Mouse (Mus musculus) liver, adult 2 months (tissue): Measurements from ENCODE around the gene Abcc6. TPM values are rescaled to one million over a fixed set of nuclear protein-coding genes. Genes with fewer than 3 reads are reported as not detected.

ENCODE experiments used
- DNase-seq: peaks from one replicate; pipeline ENCODE4 v3.0.0-alpha.2; 2011; ENCODE audit warnings: low read depth, low spot score; ENCODE audit errors: extremely low read depth
- H3K27ac ChIP-seq: fragments of 200-500 bp; replicated peaks from 2 replicates; pipeline ENCODE4 v1.5.1; 2012; ENCODE audit warnings: low read depth, mild to moderate bottlenecking, control low read depth, inconsistent platforms, low read length; ENCODE audit not compliant: insufficient read depth
- H3K27me3 ChIP-seq: fragments of 200-500 bp; 2 replicates; pipeline ENCODE4 v1.6.1; 2012; ENCODE audit warnings: mild to moderate bottlenecking, moderate library complexity, low read length, inconsistent platforms; ENCODE audit not compliant: control insufficient read depth, insufficient read depth
- H3K36me3 ChIP-seq: fragments of 200-500 bp; 2 replicates; pipeline ENCODE4 v1.6.1; 2012; ENCODE audit warnings: low read length, inconsistent platforms; ENCODE audit not compliant: control insufficient read depth, insufficient read depth
- H3K4me1 ChIP-seq: fragments of 200-500 bp; 2 replicates; pipeline ENCODE4 v1.6.1; 2011; ENCODE audit warnings: low read length; ENCODE audit not compliant: control insufficient read depth, insufficient read depth
- H3K4me3 ChIP-seq: fragments of 200-500 bp; 2 replicates; pipeline ENCODE4 v1.5.1; 2011; ENCODE audit warnings: low read depth, mild to moderate bottlenecking, control low read depth, low read length, moderate library complexity; ENCODE audit not compliant: insufficient read depth
- H3K79me2 ChIP-seq: fragments of 200-500 bp; 2 replicates; pipeline ENCODE4 v1.6.1; 2012; ENCODE audit warnings: inconsistent platforms, mild to moderate bottlenecking, low read length, moderate library complexity; ENCODE audit not compliant: control insufficient read depth, insufficient read depth
- H3K9ac ChIP-seq: fragments of 200-500 bp; 2 replicates; pipeline ENCODE4 v1.6.1; 2012; ENCODE audit warnings: low read depth, mild to moderate bottlenecking, control low read depth, inconsistent platforms, low read length
- CTCF ChIP-seq: fragments of 200-500 bp; IDR thresholded peaks from 2 replicates; pipeline ENCODE4 v1.5.1; 2011; ENCODE audit warnings: low read depth, low read length, control low read depth
- POLR2A ChIP-seq: fragments of 200-500 bp; IDR thresholded peaks from 2 replicates; pipeline ENCODE4 v1.6.1; 2011; ENCODE audit warnings: low read length, control low read depth; ENCODE audit not compliant: insufficient read depth; ENCODE audit errors: extremely low read depth
- WGBS: fragments of 180-500 bp; shearing (Covaris S2); methylation state at CpG from one replicate; pipeline ENCODE4 v1.1.7; 2018; 5-methylcytosine and 5-hydroxymethylcytosine counted together
- polyA plus RNA-seq: library from polyadenylated mRNA; depleted of rRNA; stranded (reverse); fragments of >200 nt; gene quantifications from 2 replicates; pipeline ENCODE4 v1.2.3, GENCODE M21; 2012
- total RNA-seq: library from RNA; depleted of rRNA; stranded (reverse); fragments of >200 nt; gene quantifications from 2 replicates; pipeline ENCODE4 v1.2.3, GENCODE M21; 2014

Abcc6 gene
- total and polyA plus RNA-seq, 2 experiments: 86.3 to 192 TPM

GRCm38 (mm10) chr7:46021951-46022350, 8.2 kb downstream of the Abcc6 start:
- no peaks in the 10 kb centered on the region for H3K79me2 ChIP-seq
- 90% methylated on average over 4 of the region's 4 CpGs for WGBS
- H3K4me3 ChIP-seq: no peak overlapping the region
- TF ChIP-seq CTCF (no peak), POLR2A (no peak)
- H3K36me3 ChIP-seq: peaks cover 34% of the 10 kb centered on the region
- no peaks in the 10 kb centered on the region for H3K4me1 ChIP-seq
- DNase-seq: no peak
- H3K27ac ChIP-seq: no peak overlapping the region
- H3K27me3 ChIP-seq: no peaks in the 10 kb centered on the region
- no peak overlapping the region for H3K9ac ChIP-seq

- H3K27ac ChIP-seq: no peak overlapping the region
- 70% methylated on average over 3 of the region's 3 CpGs for WGBS
- no peak for DNase-seq
- no peak overlapping the region for H3K4me3 ChIP-seq
- no peaks in the 10 kb centered on the region for H3K4me1 ChIP-seq
- H3K36me3 ChIP-seq: peaks cover 41% of the 10 kb centered on the region
- H3K79me2 ChIP-seq: no peaks in the 10 kb centered on the region
- H3K27me3 ChIP-seq: no peaks in the 10 kb centered on the region
- H3K9ac ChIP-seq: no peak overlapping the region
- no peak for TF ChIP-seq CTCF
- no peak for TF ChIP-seq POLR2A
These were observed 10.5 kb downstream of the Abcc6 start for GRCm38 (mm10) chr7:46019594-46019993.

- Histone ChIP-seq H3K27me3 (no peaks in the 10 kb centered on the region), H3K79me2 (no peaks in the 10 kb centered on the region), H3K4me3 (no peak overlapping the region), H3K36me3 (peaks cover 44% of the 10 kb centered on the region), H3K9ac (no peak overlapping the region), H3K4me1 (no peaks in the 10 kb centered on the region), H3K27ac (no peak overlapping the region)
- 82% methylated on average over 9 of the region's 9 CpGs for WGBS
- DNase-seq: no peak
- no peak for TF ChIP-seq CTCF
- TF ChIP-seq POLR2A: no peak
These were observed 16.7 kb downstream of the Abcc6 start for GRCm38 (mm10) chr7:46013266-46014010.

GRCm38 (mm10) chr7:46012121-46012520, 18.0 kb downstream of the Abcc6 start:
- H3K27me3 ChIP-seq: no peaks in the 10 kb centered on the region

GRCm38 (mm10) chr7:46009578-46009977, 20.5 kb downstream of the Abcc6 start:
- no peak overlapping the region for H3K4me3 ChIP-seq
- H3K36me3 ChIP-seq: peaks cover 17% of the 10 kb centered on the region
- no peak for DNase-seq
- TF ChIP-seq CTCF (peak; percentile 43), POLR2A (no peak)
- H3K27me3 ChIP-seq: no peaks in the 10 kb centered on the region
- WGBS: 53% methylated on average over 5 of the region's 5 CpGs
- no peaks in the 10 kb centered on the region for H3K79me2 ChIP-seq
- no peak overlapping the region for H3K27ac ChIP-seq
- H3K4me1 ChIP-seq: no peaks in the 10 kb centered on the region
- no peak overlapping the region for H3K9ac ChIP-seq

More at GRCm38 (mm10) chr7:46012121-46012520, 18.0 kb downstream of the Abcc6 start:
- Histone ChIP-seq H3K4me3 (no peak overlapping the region), H3K9ac (no peak overlapping the region), H3K4me1 (no peaks in the 10 kb centered on the region), H3K36me3 (peaks cover 36% of the 10 kb centered on the region), H3K27ac (no peak overlapping the region), H3K79me2 (no peaks in the 10 kb centered on the region)
- no peak for DNase-seq
- TF ChIP-seq CTCF (no peak), POLR2A (no peak)

GRCm38 (mm10) chr7:46002748-46003147, 27.4 kb downstream of the Abcc6 start:
- DNase-seq: peak; percentile 39
- 62% methylated on average over 4 of the region's 4 CpGs for WGBS

More at GRCm38 (mm10) chr7:46002748-46003147, 27.4 kb downstream of the Abcc6 start:
- Histone ChIP-seq H3K79me2 (no peaks in the 10 kb centered on the region), H3K27me3 (no peaks in the 10 kb centered on the region), H3K27ac (no peak overlapping the region), H3K36me3 (peaks cover 36% of the 10 kb centered on the region; the same call in 1 of the 2 replicates), H3K9ac (no peak overlapping the region), H3K4me3 (no peak overlapping the region), H3K4me1 (no peaks in the 10 kb centered on the region)
- TF ChIP-seq POLR2A: no peak
- 0 out of 2 replicates have a peak, but pooled peaks have one; percentile 1 for TF ChIP-seq CTCF
